Mouse (Mus musculus) A20 (cell line): ENCODE results near the gene Fam102a.

Source experiments
- DNase-seq: peaks from one replicate; pipeline ENCODE4 v3.0.0-alpha.2; 2011; ENCODE audit warnings: low read depth, low spot score

The Fam102a gene

DNA sequence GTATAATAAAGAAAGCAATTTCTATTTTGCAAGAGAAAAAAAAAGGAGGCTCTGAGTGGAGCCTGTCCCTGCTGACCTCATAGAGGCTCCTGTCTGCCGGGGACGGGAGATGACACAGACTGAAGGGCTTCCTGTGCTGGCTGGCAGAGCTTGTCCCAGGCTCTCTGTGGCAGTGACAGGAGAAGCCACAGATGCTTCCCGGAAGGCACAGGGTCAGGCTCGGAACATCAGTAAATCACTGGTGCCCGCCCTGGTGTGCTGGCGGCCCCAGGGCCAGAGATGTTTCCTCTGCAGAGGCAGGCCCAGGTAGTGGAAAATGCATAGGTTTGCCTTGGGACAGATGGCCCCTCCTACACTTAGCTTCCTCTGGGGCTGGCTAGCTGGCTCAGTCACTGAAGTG, 20.8 kb upstream of the Fam102a start:
- no peak for DNase-seq

DNA sequence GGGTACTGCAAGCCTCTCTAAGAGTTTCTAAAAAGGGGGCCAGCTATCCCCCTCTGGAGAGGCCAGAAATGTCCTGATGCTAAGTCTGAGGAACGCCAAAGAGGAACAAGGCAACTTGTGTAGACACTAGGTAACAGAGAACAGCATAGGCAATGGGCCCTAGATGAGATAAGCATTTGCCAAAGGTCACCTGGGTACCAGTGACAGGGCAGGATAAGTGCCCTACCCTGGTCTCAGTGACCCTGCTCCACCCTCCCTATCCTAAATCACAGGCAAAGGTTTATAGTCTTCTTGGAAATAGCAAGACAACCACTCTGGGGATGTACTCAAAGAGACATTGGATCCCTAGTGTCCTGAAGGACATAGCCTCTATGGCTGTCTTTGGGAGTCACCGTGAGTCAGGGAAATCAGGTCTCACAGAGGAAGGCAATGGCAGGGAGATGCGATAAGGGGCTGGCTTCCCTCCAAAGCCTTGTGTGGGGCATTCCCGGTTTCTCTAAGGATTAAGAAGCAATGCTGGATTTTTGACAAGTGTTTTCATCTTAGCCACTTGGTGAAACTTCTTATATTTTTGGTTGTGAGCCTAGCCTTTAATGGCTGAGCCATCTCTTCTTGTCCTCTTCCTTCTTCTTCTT, 17.8 kb upstream of the Fam102a start:
- no peak for DNase-seq

DNA sequence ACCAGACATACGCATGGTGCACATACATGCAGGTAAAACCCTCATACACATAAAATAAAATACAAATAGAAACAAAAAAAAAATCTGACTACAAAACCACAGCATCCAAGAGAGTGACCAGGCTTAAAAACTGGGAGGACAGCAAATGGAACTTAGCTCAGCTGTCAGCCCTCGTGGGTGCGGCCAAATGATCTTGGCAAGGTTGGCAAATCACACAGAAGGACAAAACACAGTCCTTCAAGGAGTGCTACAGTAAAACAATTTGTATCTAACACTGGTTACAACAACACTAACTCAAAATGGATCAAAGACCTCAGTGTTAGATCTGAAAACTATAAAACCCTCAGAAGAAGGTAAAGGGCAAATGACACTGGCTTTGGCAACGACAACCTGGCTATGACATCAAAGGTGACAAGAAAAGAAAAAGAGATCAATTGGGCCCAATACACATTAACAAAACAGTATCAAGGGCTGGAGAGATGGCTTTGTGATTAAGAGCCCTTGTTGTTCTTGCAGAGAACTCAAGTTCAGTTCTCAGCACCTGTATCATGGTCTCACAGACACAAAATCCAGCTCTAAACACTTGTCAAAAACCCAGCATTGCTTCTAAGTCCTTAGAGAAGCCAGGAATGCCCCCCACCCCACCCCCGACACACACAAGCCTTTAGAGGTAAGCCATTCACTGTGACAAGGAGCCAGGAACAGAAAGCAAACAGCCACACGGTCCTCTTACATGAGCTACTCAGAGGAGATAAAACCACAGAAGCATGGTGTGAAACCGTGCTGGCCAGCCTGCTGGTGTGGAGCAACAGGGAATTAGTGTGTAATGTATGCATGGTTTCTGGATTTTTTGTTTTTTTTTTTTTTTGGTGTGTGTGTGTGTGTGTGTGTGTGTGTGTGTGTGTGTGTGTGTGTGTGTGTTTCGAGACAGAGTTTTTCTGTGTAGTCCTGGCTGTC, 14.8 kb upstream of the Fam102a start:
- no peak for DNase-seq

DNA sequence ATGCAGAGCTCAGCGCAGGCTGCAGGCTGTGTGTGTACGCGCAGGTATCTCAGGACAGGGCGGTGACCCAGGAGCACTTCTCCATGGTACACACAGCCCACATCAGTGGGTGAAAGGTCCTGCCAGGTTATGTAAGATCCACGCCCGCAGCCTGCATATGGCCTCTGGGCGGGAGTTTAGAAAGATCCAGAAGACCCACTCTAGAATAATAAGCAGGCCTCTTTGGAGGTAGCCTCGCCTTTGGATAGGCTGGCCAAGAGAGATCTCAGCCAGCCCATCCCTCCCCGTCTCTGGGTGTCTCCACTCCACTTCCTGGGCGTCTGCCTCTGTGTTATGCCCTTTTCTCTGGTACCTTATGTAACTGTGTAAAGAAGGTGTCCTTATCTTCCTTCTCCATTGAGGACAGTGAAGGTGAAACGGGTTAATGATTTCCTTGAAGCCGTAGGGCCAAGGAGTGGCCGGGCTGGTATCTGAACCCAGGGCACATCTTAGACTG, 10.5 kb upstream of the Fam102a start:
- DNase-seq, result no peak

DNA sequence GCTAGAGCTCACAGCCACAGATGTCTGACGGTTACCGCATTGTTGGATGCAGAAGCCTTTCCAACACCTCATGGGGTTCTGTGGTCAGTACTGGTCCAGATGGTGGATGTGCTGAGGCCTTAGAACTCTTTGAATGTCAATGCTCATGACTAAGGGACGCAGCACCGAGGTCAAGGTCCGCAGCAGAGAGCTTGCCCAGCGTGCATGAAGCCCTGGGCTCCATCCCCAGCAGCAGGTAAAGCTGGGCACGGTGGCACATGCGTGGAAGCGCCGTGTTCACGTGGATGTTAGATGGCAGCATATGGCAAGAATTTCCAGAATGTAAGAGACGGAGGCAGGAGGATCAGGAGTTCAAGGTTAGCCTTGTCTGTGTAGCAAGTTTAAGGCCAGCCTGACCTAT, 9.3 kb upstream of the Fam102a start:
- no peak for DNase-seq

DNA sequence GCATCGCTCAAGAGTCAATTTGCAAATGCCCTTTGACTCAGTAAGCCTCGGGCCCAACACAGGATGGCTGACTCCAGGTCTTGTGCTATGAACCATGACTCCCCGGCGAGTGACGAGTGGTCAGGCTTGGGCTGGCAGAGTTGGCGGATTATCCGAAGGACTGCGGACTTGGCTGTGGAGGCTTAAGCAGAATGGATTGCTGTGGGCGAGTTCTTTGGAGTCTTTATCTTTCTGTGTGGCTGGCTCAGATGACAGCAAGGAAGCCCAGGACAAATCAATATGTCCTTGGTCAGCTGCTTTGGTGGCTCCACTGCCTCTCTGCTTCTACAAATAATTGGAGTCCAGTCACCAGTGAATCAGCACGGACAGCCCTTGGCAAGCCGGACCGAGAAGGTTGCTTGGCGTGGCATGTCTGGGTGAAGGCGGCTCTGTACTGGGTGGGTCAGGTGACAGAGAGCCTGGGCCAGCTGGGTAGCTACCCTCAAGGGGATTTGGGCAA, 7.6 kb upstream of the Fam102a start:
- no peak for DNase-seq

DNA sequence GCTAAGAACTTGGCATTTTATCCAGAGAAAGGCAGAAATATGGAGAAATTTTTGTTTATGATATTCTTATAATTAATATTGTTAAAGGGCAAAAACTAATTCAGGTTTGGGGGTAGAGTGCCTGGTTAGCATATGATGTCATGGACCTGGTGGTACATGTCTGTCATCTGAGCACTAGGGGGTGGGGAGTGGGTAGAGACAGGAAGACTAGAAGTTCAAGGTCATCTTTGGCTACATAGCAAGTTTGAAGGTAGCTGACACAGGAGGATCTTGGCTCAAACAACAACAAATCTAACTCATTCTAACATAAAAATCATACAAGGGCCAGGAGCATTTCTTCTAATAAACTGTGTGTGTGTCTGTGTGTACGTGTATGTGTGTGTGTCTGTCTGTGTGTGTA, 6.8 kb upstream of the Fam102a start:
- no peak for DNase-seq

DNA sequence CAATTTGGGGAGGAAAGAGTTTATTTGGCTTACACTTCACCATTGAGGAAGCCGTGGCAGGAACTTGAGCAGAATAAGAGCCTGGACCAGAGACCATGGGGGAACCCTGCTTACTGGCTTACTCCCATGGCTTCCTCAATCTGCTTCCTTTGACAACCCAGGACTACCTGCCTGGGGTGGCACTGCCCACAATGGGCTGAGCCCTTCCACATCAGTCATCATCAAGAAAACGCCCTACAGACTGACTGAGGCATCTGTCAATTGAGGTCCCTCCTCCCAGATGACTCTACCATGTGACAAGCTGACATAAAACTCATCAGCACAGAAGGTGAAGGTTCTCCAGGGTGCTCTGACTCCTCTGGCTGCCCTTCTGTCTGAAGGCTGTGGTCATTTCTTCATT, 4.7 kb upstream of the Fam102a start:
- DNase-seq, result no peak

DNA sequence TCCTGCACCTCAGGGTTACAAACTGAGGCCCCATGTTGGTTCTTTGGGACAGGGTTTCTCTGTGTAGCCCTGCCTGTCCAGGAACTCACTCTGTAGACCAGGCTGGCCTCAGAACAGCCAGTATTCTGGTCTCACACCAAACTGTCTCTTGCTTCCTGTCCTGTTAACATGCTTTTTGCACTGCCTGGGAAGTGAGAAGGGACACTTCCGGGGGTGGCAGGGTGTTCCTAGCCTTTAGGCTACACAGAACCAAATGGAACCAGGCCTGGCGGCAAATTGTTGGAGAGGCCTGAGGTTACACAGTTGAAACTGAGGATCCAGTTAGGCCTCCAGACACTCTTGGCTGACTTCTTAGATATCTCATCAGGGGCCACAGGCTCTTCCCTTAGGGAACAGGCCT, 2.0 kb upstream of the Fam102a start:
- DNase-seq, result no peak

DNA sequence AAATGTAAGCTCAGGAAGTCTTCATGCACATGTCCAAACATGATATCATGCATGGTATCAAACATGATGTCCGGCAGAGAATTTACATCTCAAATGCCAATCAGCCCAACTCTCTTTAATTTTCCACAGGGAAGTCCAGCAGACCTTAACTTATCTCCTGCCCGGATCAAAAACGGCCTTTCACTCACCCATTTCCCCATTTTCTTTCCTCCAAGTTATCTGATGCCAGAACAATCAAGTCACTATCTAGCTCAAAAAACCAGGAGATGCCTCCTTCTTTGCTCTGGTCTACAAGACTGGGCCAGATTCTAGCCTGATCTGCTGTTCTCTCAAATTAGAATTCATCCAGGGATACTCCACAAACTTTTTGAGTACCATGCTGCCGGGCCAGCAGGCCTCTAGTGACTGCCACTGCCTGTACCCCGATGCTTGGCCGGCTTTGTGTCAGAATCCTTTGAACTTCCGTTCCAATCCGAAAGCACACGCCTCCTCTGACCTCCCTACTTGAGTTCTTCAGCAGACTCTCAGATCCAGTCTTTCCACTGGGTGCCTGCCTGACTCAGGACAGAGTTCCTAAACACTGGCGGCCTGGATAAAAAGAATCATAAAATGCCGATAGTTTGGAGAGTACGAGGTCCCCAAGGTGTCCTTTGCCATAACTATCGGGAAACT, 935 bp upstream of the Fam102a start:
- peak; percentile 60 for DNase-seq

DNA sequence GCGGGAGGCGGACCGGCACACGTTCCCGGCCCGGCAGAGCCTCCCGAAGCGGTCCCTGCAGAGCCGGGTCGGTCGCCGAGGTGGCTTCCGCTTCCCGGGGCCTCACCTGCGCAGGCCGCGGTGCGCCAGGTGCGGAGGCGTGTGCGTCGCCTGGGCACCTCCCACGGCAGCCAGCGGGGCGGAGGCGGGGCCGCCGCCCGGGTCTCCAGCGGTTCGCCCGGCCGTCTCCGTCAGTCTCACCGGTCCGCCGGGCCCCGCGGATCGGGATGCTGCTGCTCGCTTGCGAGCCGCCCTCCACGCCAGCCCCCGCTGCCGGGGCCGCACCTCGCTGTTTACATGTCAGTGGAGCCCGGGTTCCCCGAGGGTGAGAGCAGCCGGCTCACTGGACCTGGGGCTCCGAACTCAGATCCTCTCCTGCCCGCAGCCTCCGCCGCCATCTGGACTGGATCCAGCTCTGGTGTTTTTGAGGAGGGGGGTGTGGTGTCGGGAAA, 414 bp downstream of the Fam102a start:
- DNase-seq, result no peak

DNA sequence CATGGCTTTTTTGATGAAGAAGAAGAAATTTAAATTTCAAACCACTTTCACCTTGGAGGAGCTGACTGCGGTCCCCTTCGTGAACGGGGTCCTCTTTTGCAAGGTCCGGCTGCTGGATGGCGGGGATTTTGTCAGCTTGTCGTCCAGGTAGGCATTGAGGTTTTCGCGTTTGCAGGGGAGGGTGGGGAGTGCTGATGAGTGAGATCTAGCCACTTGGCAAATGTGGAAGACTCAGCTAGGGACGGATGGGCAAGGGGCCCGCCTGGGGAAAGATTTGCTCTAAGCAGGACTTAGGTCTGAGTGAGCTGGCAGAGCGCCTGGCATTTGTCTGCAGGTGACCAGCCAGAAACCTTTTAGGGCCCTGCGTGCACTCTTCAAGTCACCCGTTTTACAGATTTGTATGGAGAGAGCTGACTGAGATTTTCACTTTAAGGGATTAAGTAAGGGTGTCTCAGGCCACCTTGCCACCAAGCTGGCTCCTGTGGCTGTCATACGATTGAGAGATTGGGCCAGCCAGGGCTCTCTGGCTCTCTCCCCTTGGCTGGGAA, 1.0 kb downstream of the Fam102a start:
- no peak for DNase-seq

DNA sequence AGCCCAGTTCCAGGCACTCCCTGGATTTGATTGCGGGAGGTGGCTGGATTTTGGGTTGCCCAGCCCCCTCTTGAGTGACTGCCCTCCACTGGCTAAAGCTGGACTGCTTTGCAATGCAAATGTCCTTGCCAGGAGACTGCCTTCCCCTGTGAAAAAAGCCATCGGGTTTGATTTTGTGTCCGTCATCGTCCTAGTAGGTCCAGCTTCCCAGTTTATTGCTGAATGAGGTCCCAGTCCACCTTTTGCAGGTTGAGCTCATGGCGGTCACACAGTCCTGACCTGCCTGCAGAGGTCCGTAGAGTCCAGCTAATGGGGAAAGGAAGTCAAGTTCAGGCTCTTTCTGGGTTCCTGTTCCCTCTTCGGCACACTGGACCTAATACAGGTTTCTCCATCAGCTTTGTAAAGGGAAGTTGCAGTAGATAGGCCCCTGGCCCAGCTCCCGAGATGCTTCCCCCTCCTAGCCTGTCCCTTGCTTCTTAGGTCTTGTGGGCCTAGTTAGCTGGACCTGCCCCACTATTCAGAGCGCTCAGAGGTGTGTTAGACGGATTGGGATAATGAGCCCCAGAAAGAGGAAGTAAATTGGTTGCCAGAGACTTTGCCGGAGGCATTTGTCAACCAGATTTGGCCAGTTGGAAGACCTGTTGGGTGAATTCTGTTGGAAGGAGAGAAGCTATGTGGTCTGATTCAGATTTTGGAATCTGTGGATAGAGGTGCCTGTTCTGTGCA, 1.7 kb downstream of the Fam102a start:
- peak; percentile 86 for DNase-seq

DNA sequence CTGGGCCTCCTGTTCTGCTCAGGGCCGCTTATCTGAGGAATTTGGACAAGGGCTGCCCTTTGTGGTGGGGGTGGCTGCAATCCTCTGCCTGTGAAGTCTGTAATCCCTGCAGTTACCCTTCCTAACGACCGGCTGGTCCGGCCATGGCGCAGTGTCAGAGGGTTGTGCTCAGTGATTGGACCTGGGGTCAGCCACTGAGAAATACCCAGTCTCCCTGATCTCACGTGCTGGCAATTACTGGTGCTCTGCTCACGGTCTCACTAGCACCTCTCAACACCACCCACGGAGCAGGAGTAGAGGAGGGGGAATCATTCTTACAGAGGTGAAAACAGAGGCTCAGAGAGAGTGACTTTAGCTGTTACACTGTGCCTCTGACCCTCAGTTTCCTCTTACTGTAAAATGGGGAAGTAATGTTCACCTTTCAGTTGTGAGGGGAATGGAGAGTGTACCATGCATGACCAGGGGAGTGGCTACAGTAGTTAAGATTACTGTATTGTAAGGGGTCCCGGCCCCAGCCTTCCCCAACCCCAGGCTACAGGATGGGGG, 2.3 kb downstream of the Fam102a start:
- peak; percentile 85 for DNase-seq

DNA sequence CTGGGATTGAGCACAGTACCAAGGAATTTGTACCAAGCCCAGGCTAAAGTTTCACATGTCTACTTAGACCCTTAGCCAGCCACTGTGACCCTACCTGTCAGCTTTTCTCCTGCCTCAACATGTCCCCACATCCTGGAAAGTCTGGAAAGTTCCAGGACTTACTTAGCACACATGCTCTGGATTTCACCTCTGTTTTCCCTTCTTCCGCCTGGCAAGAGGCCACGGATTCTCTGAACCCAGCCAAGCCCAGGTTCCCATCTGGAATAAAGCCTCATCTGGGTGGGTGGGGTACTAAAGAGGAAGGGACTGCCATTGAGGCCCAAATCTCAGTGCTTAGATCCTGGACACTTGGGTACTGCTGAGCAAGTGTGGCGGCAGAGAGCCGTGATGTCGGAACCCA, 2.8 kb downstream of the Fam102a start:
- DNase-seq, result no peak

DNA sequence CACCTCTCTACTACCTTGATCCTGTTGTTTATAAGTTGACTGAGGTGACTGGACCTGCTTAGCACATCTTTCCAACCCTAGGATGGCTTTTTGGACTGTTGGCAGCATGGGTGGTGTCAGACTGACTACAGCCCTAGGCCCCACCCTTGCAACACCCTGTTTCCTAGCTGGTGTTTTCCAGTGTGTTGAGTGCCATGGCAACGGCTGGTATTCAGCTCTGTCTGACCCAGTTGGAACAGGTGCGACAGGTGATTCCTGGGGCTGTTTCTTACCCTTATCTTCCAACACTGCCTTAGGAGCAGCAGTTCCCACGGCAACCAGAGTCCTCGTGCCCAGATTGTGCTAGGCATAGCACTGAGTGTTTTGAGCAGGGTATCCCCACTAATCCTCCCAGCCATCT, 3.3 kb downstream of the Fam102a start:
- no peak for DNase-seq

DNA sequence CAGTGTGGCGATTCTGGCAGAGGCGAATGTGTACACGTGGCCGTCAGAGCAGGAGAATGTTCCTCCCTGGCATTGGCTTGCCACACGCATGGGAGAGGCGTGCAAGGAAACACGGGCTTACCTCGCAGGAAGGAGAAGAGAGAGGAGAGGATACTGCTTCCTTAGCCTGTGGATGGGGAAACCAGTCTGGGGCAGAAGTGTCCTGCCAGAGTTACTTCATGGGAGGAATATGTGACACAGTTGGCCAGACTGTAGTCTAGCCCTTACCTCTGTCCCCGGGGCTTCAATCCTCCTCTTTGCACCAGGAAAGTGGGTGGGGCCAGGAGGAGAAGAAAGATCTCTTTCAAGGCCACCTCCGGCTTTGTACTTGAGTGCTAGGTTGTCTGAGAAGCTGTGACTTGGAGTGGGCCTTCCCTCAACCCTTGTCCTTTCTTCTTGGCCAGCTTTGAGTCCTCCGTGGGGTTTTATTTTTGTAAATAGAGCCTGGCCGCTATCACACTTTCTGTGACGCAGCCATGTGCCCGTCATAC, 4.4 kb downstream of the Fam102a start:
- no peak for DNase-seq

DNA sequence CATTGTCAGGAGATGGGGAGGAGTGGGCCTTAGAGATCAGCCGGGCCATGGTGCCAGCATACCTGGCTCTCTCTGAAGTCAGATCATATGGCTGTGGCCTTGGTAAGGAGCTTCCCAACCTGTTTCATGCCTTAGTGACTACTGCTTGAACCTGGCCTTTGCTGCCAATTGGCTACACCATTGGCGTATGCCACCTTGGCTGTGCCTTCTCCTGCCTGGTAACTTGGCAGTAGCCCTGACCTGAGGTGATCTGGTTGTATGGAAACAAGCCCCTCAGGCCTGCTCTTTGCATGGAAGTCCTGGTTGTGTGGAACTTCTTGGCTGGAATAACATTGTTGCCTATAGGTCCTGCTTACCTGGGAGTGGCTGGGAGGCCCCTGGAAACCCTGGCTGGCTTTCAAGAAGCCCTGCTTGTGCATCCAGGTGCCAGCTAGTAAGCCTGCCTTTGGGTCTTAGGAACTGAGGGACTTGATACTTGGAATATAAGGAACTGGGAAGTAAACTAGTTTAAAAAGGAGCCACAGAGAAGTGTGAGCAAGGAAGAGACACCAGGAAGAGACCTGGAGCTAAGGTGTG, 6.3 kb downstream of the Fam102a start:
- no peak for DNase-seq

DNA sequence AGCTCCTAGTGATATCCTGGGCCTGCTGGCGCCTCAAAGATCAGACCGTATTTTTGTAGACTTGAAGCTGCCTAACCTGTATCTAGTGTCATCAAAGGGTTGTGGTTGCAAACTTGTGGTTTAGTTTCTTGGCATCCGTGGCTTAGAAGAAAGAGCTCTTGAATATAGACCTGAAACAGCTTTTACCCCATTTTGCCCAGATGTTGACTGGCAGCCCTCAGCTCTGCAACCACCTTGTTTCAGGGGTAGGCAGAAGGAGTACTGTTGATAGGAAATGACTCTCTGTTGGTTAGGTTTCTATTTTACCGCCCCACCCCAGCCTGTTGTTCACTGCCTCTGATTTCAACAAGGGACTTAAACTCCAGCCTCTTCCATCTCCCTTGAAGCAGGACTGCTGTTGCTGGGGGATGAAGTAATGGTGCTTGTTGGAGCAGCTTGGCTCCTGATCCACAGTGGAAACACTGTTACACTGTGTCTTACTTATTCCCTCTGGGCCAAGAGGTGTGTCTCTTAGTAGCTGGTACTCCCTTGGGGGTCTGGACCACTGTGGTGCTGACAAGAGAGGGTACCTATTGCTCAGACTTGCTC, 6.9 kb downstream of the Fam102a start:
- no peak for DNase-seq

DNA sequence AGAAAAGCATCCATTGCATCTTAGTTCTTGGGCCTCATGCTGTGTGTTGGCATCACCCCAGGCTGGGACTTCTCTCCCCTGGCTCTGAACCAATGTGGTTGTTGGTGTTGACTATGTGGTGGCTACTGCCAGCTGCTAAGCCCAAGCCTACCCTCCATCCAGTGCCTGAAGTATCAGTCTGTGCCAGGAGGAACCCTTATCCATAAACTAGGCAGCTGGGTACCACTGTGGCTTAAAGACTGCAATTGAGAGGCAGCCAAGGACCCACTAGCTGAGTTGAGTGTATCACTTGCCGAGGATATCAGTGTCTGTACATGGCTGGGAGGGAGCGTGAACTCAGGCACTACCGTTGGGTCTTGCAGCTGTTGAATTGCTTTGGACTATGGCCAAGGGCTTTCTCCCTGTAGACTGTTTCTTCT, 7.9 kb downstream of the Fam102a start:
- DNase-seq, result no peak
